Mouse (Mus musculus) spleen, adult 2 months (tissue): ENCODE measurements around the gene Zcchc14. TPM values are rescaled to one million over a fixed set of nuclear protein-coding genes. Genes with fewer than 3 reads are reported as not detected.
A peak's percentile ranks its signal among the peaks of the same experiment; 100 is the strongest.

Experiments used
- DNase-seq, 2 experiments: peaks; one replicate each; pipeline versions ENCODE4 v3.0.0 to v3.0.0-alpha.2; 2012 to 2021; ENCODE audit warnings: low spot score in 2 of 2, low read depth in 1 of 2
- H3K27ac ChIP-seq: fragments of 200-500 bp; 2 replicates; pipeline ENCODE4 v1.5.1; 2012; ENCODE audit warnings: low read length, inconsistent platforms; ENCODE audit not compliant: insufficient read depth
- H3K27me3 ChIP-seq: fragments of 200-500 bp; 2 replicates; pipeline ENCODE4 v1.6.1; 2012; ENCODE audit warnings: mild to moderate bottlenecking, moderate library complexity, low read length, inconsistent platforms; ENCODE audit not compliant: control insufficient read depth, insufficient read depth
- H3K36me3 ChIP-seq: fragments of 200-500 bp; 2 replicates; pipeline ENCODE4 v1.6.1; 2012; ENCODE audit warnings: mild to moderate bottlenecking, low read length, inconsistent platforms; ENCODE audit not compliant: control insufficient read depth, insufficient read depth
- H3K4me1 ChIP-seq: fragments of 200-500 bp; 2 replicates; pipeline ENCODE4 v1.6.1; 2011; ENCODE audit warnings: inconsistent platforms; ENCODE audit not compliant: control insufficient read depth, insufficient read depth, insufficient read length
- H3K4me3 ChIP-seq: fragments of 200-500 bp; 2 replicates; pipeline ENCODE4 v1.5.1; 2011; ENCODE audit warnings: mild to moderate bottlenecking, inconsistent platforms; ENCODE audit not compliant: insufficient read depth, insufficient read length; ENCODE audit errors: extremely low read depth
- CTCF ChIP-seq: fragments of 200-500 bp; IDR thresholded peaks from 2 replicates; pipeline ENCODE4 v1.5.1; 2011; ENCODE audit warnings: mild to moderate bottlenecking, inconsistent platforms; ENCODE audit not compliant: insufficient read depth, insufficient read length, insufficient replicate concordance; ENCODE audit errors: extremely low read depth
- POLR2A ChIP-seq: fragments of 200-500 bp; IDR thresholded peaks from 2 replicates; pipeline ENCODE4 v1.6.1; 2011; ENCODE audit warnings: low read depth, low read length, inconsistent platforms
- WGBS: fragments of 180-500 bp; shearing (Covaris S2); methylation state at CpG from one replicate; pipeline ENCODE4 v1.1.7; 2018; 5-methylcytosine and 5-hydroxymethylcytosine counted together
- polyA plus RNA-seq: library from polyadenylated mRNA; depleted of rRNA; stranded (reverse); fragments of >200 nt; gene quantifications from 2 replicates; pipeline ENCODE4 v1.2.3, GENCODE M21; 2012

Gene Zcchc14
- polyA plus RNA-seq, 1 experiment: 8.2 TPM

DNA sequence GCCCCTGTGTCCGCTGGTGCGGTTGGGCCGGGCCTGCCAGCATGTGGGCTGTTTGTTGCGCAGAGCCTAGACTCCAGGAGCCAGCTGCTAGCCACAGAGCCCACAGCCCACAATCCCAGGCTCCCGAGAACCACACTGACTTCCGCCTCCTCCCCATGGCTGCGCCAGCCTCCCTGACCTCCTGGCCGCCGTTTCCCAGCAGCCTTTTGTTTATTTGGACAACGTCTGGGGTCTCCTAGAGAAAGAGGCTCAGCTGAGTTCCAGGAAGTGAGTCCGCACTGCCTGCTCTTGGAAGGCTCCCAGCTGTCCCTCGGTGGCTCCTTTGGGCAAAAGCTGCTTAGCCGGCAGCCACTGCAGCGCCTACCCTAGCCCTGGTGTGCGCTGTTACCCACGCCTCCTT, 12.6 kb upstream of the Zcchc14 start:
- Histone ChIP-seq H3K36me3 (no peaks in the 10 kb centered on the region), H3K4me3 (no peak overlapping the region), H3K27me3 (peaks cover 2% of the 10 kb centered on the region; the same call in 1 of the 2 replicates), H3K4me1 (no peaks in the 10 kb centered on the region), H3K27ac (peak overlapping the region; percentile 44)
- TF ChIP-seq POLR2A: no peak
- no peak for TF ChIP-seq CTCF
- WGBS: 8% methylated on average over 16 of the region's 16 CpGs
- DNase-seq: no peak

DNA sequence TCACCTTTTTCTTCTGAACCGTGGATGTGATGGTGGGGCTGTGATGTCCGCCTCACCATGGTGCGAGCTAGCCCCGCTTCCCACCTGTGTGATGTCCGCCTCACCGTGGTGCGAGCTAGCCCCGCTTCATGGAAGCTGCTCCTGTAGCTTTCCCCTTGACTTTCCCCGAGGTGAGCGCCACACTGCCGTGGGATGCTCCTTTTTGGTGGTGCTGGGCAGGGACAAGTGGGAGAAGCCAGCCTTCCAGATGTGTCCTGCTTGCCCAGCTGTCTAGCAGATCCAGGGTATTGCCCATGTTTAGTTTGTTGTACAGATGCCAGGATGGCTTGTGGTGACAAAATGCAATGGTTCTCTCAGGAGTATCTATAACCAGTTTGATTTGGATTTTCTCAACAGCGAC, 10.4 kb upstream of the Zcchc14 start:
- WGBS: 93% methylated on average over 12 of the region's 12 CpGs
- Histone ChIP-seq H3K27ac (no peak overlapping the region), H3K27me3 (peaks cover under 1% of the 10 kb centered on the region; the same call in 1 of the 2 replicates), H3K36me3 (no peaks in the 10 kb centered on the region), H3K4me3 (no peak overlapping the region), H3K4me1 (no peaks in the 10 kb centered on the region)
- DNase-seq: no peak
- TF ChIP-seq POLR2A: no peak
- no peak for TF ChIP-seq CTCF

GRCm38 (mm10) chr8:121661631-121662357, 9.1 kb upstream of the Zcchc14 start:
- 69% methylated on average over 18 of the region's 18 CpGs for WGBS
- Histone ChIP-seq H3K27me3 (no peaks in the 10 kb centered on the region), H3K4me1 (no peaks in the 10 kb centered on the region), H3K4me3 (no peak overlapping the region), H3K36me3 (no peaks in the 10 kb centered on the region), H3K27ac (no peak overlapping the region)
- DNase-seq: no peak
- TF ChIP-seq POLR2A (no peak), CTCF (no peak)

DNA sequence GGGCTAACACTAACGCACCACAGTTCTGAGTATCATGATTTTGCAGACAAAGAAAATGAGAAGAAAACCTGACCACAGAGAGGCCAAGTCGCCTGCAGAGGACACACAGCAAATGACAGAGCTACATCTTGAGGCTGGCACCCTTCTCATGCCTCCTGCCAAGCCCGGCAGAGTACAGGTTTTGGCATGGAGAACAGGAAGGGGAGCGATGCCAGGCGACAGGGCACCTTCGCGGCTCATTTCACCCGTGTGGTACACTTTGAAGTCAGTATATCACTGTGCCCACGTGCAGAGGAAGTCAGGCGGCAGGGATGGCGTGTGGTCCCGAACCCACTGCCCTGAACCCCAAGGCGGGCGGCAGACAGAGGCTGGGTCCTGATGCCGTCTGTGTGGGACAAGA, 7.9 kb upstream of the Zcchc14 start:
- Histone ChIP-seq H3K27ac (no peak overlapping the region), H3K4me1 (no peaks in the 10 kb centered on the region), H3K4me3 (no peak overlapping the region), H3K27me3 (no peaks in the 10 kb centered on the region), H3K36me3 (no peaks in the 10 kb centered on the region)
- WGBS: 38% methylated on average over 15 of the region's 15 CpGs
- no peak for DNase-seq
- no peak for TF ChIP-seq CTCF
- TF ChIP-seq POLR2A: no peak

GRCm38 (mm10) chr8:121654966-121655494, 2.3 kb upstream of the Zcchc14 start:
- TF ChIP-seq CTCF (no peak), POLR2A (no peak)
- Histone ChIP-seq H3K27me3 (peaks cover 8% of the 10 kb centered on the region), H3K36me3 (no peaks in the 10 kb centered on the region)

GRCm38 (mm10) chr8:121654131-121654530, 1.4 kb upstream of the Zcchc14 start:
- no peak for DNase-seq
- no peak for TF ChIP-seq POLR2A
- 79% methylated on average over 4 of the region's 4 CpGs for WGBS
- H3K27me3 ChIP-seq: peaks cover 8% of the 10 kb centered on the region
- no peak overlapping the region for H3K27ac ChIP-seq
- H3K4me1 ChIP-seq: peaks cover 3% of the 10 kb centered on the region; the same call in 1 of the 2 replicates
- H3K36me3 ChIP-seq: no peaks in the 10 kb centered on the region
- no peak overlapping the region for H3K4me3 ChIP-seq

More at GRCm38 (mm10) chr8:121654966-121655494, 2.3 kb upstream of the Zcchc14 start:
- H3K27ac ChIP-seq: no peak overlapping the region
- no peak overlapping the region for H3K4me3 ChIP-seq
- no peak for DNase-seq
- WGBS: 82% methylated on average over 14 of the region's 14 CpGs
- H3K4me1 ChIP-seq: peaks cover 3% of the 10 kb centered on the region; the same call in 1 of the 2 replicates
